Mouse (Mus musculus): ENCODE measurements around the gene Pir. TPM values are rescaled to one million over a fixed set of nuclear protein-coding genes. Genes with fewer than 3 reads are reported as not detected.

Gene Pir
- polyA plus RNA-seq, 1 experiment from 2014 or later, result 5.7 TPM

DNA sequence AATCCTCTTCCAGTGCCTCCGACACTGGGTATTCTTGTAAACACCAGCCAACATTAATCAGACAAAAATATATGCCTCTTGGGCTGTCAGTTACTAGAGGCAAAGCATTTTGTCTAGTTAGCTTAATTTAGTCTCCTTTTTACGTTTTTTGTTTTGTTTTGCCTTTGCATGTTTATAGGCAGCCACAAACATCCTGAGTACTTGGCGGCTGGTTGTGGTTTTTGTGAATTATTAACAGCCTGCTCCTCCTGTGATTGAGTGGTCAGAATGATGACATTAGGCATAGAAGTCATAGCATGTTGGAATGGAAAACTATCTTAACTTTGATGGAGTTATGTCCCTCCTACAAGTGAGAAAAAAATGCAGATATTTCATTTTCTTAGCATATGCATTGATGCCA is 101.4 kb downstream of the Pir start:
- Histone ChIP-seq H3K4me1 (ENCODE audit: control insufficient read depth, insufficient read depth, low read depth, low read length) (no peaks in the 10 kb centered on the region), H3K36me3 (ENCODE audit: control insufficient read depth, insufficient read depth, low read length) (no peaks in the 10 kb centered on the region), H3K4me2 (ENCODE audit: low read length) (no peak overlapping the region), H3K27ac (ENCODE audit: low read depth, low read length) (no peak overlapping the region), H3K4me3 (ENCODE audit: low read length) (no peak overlapping the region), H3K9me3 (ENCODE audit: control insufficient read depth, low read length) (no peaks in the 10 kb centered on the region), H3K27me3 (replicated peaks; ENCODE audit: control insufficient read depth, insufficient read depth, low read length) (no peaks in the 10 kb centered on the region), H3K9ac (ENCODE audit: low read depth, low read length) (no peak overlapping the region)
- 76% methylated on average over 3 of the region's 3 CpGs for WGBS
- ATAC-seq, result no peak

DNA sequence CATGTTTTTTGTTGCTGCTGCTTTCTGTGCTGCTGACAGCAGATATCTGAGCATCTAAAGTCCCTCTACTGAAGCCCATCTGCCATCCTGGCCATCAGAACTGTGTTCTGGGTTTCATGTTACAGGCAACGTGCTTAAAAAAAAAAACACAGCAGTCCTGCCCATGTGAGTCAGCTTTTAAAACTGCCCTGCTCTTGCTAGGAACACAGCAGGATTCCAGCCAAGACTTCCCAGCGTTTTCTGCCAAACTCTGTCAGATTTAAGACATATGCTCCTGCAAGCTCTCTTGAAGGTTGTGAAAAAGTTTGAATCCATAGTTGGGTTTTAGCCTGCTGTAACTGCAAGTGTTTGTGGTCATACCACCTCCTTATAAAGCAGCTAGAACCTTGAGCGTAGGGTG is 103.9 kb downstream of the Pir start, which contains the start of gene Vegfd:
Gene Vegfd, plus strand, starts transcription at position 298 of the 400 bp plus-strand sequence.
- Histone ChIP-seq H3K27ac (ENCODE audit: low read depth, low read length) (no peak within 1 kb of the TSS), H3K4me1 (ENCODE audit: control insufficient read depth, insufficient read depth, low read depth, low read length) (no peaks in the 10 kb centered on the region), H3K36me3 (ENCODE audit: control insufficient read depth, insufficient read depth, low read length) (no peaks in the 10 kb centered on the region), H3K27me3 (replicated peaks; ENCODE audit: control insufficient read depth, insufficient read depth, low read length) (no peaks in the 10 kb centered on the region), H3K9me3 (ENCODE audit: control insufficient read depth, low read length) (no peaks in the 10 kb centered on the region), H3K9ac (ENCODE audit: low read depth, low read length) (no peak within 1 kb of the TSS), H3K4me2 (ENCODE audit: low read length) (no peak within 1 kb of the TSS), H3K4me3 (ENCODE audit: low read length) (no peak within 1 kb of the TSS)
- no peak for ATAC-seq
- 49% methylated on average over 3 of the region's 3 CpGs for WGBS

DNA sequence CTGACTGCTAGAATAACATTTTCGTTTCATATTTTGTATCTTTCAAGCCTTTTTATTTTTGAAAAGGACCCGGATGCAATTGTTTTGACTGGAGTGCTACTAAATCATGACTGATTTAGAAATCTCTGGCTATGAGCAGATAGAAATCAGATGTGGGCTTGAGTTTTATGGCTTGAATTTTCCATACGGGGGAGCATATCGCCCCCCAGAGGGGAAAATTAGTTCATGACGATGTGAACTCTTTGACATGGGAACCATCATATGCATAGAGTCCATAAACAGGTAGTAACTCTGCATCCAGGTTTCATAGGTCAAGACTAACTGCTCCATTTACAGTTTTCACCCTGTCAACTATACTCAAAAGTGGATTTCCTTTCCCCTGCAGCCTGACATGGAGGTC is 105.4 kb downstream of the Pir start:
- H3K4me3 ChIP-seq (ENCODE audit: low read length), result no peak overlapping the region
- no peak for ATAC-seq
- no peak overlapping the region for H3K4me2 ChIP-seq (ENCODE audit: low read length)
- 63% methylated on average over 5 of the region's 5 CpGs for WGBS
- no peaks in the 10 kb centered on the region for H3K36me3 ChIP-seq (ENCODE audit: control insufficient read depth, insufficient read depth, low read length)
- no peak overlapping the region for H3K27ac ChIP-seq (ENCODE audit: low read depth, low read length)
- H3K4me1 ChIP-seq (ENCODE audit: control insufficient read depth, insufficient read depth, low read depth, low read length), result no peaks in the 10 kb centered on the region
- H3K27me3 ChIP-seq (replicated peaks; ENCODE audit: control insufficient read depth, insufficient read depth, low read length), result no peaks in the 10 kb centered on the region
- no peaks in the 10 kb centered on the region for H3K9me3 ChIP-seq (ENCODE audit: control insufficient read depth, low read length)
- H3K9ac ChIP-seq (ENCODE audit: low read depth, low read length), result no peak overlapping the region

DNA sequence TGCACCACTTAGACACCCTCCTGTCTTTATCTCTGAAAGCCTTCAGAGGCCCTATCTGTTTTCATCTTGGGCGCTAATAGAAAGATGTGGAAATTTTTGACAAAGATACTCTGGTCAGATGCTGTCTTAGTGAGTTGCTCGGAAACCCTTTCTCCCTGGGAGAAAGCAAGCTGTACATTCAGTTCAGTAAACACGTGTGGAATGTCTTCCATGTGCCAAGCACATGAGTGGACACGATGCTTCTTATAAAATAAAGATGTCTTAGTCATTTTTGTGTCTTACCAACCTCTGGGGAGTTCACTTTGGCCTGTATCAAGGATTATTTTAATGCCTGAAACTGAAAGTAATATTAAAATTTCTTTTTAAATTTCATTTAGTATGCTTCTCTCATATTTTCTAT is 110.5 kb downstream of the Pir start:
- Histone ChIP-seq H3K4me2 (ENCODE audit: low read length) (no peak overlapping the region), H3K27ac (ENCODE audit: low read depth, low read length) (no peak overlapping the region), H3K9me3 (ENCODE audit: control insufficient read depth, low read length) (no peaks in the 10 kb centered on the region), H3K27me3 (replicated peaks; ENCODE audit: control insufficient read depth, insufficient read depth, low read length) (no peaks in the 10 kb centered on the region), H3K4me1 (ENCODE audit: control insufficient read depth, insufficient read depth, low read depth, low read length) (no peaks in the 10 kb centered on the region), H3K4me3 (ENCODE audit: low read length) (no peak overlapping the region), H3K36me3 (ENCODE audit: control insufficient read depth, insufficient read depth, low read length) (no peaks in the 10 kb centered on the region), H3K9ac (ENCODE audit: low read depth, low read length) (no peak overlapping the region)
- no peak for ATAC-seq
- 83% methylated on average over 4 of the region's 4 CpGs for WGBS

DNA sequence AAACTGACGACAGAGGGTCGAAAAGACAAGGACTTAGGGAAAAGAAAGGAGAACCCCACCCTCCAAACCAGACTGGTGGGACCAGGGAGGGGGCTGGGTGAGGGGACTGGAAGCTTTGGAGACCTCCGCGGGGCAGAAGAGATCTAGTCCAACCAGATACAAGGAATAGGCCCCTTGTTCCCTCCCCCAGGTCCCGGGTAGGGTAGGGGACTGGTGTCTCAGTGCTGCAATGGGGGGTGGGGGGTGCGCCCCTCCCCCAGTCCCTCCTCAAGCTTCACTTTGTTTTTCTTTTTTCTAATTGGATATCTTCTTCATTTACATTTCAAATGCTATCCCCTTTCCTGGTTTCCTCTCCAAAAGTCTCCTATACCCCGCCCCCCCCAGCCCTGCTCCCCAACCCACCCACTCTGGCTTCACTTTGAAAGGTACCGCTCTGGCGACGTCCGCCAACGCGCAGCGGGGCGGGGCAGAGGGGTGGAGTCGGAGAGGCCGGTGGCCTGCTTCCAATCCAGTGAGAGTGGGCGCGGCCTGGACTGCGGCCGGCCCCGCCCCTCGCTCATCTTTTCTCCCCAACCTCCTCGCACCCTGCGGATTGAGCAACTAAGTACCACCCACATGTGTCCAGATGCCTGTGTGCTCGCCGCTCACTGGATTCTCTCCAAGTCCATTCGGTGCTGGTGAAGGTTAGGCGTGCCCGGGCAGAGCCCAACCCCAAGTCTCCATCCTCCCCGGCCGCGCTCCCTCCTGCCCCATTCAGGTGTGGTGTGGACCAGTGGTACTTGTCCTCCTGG is 112.6 kb downstream of the Pir start:
- H3K9me3 ChIP-seq (ENCODE audit: control insufficient read depth, low read length), result no peaks in the 10 kb centered on the region
- peak; percentile 99 for ATAC-seq
- peak overlapping the region; percentile 47 for H3K4me3 ChIP-seq (ENCODE audit: low read length)
- peak overlapping the region; percentile 51 for H3K9ac ChIP-seq (ENCODE audit: low read depth, low read length)
- H3K4me1 ChIP-seq (ENCODE audit: control insufficient read depth, insufficient read depth, low read depth, low read length), result no peaks in the 10 kb centered on the region
- WGBS, result 14% methylated on average over 33 of the region's 33 CpGs
- no peak overlapping the region for H3K27ac ChIP-seq (ENCODE audit: low read depth, low read length)
- no peaks in the 10 kb centered on the region for H3K27me3 ChIP-seq (replicated peaks; ENCODE audit: control insufficient read depth, insufficient read depth, low read length)
- H3K4me2 ChIP-seq (ENCODE audit: low read length), result peak overlapping the region; percentile 80
- no peaks in the 10 kb centered on the region for H3K36me3 ChIP-seq (ENCODE audit: control insufficient read depth, insufficient read depth, low read length)

DNA sequence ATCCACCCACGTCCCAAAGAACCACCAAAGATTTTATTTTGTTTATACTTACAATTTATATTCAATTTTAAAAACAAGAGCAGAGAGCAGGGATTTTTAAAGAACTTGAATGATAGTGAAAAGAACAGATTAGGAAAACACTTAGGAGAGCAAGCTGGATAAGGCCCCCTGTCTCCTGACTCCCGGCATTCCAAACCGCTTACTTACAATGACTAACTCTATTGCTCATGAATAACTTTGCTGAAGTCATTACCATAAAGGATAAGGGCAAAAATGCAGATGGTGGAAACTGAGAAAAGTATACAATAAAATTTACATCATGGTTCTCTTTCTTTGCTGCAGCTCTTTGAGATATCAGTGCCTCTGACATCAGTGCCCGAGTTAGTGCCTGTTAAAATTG is 124.9 kb downstream of the Pir start:
- H3K27ac ChIP-seq (ENCODE audit: low read depth, low read length), result no peak overlapping the region
- ATAC-seq, result no peak
- H3K9me3 ChIP-seq (ENCODE audit: control insufficient read depth, low read length), result no peaks in the 10 kb centered on the region
- no peaks in the 10 kb centered on the region for H3K27me3 ChIP-seq (replicated peaks; ENCODE audit: control insufficient read depth, insufficient read depth, low read length)
- WGBS, result 83% methylated on average over 4 of the region's 4 CpGs
- H3K9ac ChIP-seq (ENCODE audit: low read depth, low read length), result no peak overlapping the region
- H3K36me3 ChIP-seq (ENCODE audit: control insufficient read depth, insufficient read depth, low read length), result no peaks in the 10 kb centered on the region
- H3K4me1 ChIP-seq (ENCODE audit: control insufficient read depth, insufficient read depth, low read depth, low read length), result no peaks in the 10 kb centered on the region
- H3K4me2 ChIP-seq (ENCODE audit: low read length), result no peak overlapping the region
- no peak overlapping the region for H3K4me3 ChIP-seq (ENCODE audit: low read length)

DNA sequence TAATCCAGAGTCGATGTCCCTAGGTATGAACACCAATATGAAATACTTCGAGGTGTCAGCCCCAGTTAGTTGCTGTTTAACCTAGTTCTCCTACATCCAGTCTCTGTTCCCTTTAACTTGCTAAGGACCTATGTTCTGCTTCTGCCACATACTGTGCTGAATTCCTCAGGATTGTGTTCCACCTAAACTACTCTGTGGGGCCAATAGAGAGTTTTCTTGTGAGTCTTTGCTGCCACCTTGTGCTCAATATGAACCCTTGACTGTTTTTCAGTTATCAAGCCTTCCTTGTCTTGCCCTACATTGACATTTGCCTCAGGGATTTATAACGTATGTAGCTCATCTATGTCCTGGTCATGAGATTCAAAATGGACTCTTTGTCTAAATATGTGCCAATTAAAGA is 129.3 kb downstream of the Pir start:
- no peaks in the 10 kb centered on the region for H3K36me3 ChIP-seq (ENCODE audit: control insufficient read depth, insufficient read depth, low read length)
- no peak overlapping the region for H3K4me2 ChIP-seq (ENCODE audit: low read length)
- no peaks in the 10 kb centered on the region for H3K4me1 ChIP-seq (ENCODE audit: control insufficient read depth, insufficient read depth, low read depth, low read length)
- WGBS, result 67% methylated on average over 3 of the region's 3 CpGs
- no peak overlapping the region for H3K4me3 ChIP-seq (ENCODE audit: low read length)
- H3K9me3 ChIP-seq (ENCODE audit: control insufficient read depth, low read length), result no peaks in the 10 kb centered on the region
- no peak overlapping the region for H3K9ac ChIP-seq (ENCODE audit: low read depth, low read length)
- peak; percentile 76 for ATAC-seq
- no peak overlapping the region for H3K27ac ChIP-seq (ENCODE audit: low read depth, low read length)
- H3K27me3 ChIP-seq (replicated peaks; ENCODE audit: control insufficient read depth, insufficient read depth, low read length), result no peaks in the 10 kb centered on the region

DNA sequence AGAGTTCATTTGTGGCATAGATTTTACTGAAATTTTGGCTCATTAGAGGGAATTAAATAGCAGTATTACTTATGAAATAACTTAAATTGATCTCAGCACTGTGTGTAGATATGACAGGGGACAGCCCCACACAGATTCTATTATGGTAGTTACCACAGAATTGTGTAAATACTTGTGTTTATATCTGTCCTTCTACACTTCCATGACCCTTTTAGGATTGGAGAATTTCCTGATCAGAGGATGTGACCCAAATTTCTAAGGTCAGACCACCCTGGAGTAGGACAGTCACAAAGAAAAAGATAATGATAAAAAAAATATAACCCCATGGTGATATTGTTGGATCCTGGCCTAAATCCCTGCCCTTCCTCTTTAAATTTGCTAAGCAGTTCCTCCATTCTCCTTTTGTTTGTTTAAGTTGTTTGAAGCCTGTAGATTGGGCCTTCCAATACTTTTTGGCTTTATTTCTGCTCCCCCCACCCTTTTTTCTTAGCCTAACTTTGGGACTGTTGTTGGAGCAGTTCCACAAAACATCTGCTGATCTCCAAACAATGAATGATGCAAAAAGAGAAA is 136.0 kb downstream of the Pir start:
- no peak overlapping the region for H3K9ac ChIP-seq (ENCODE audit: low read depth, low read length)
- H3K4me1 ChIP-seq (ENCODE audit: control insufficient read depth, insufficient read depth, low read depth, low read length), result no peaks in the 10 kb centered on the region
- H3K9me3 ChIP-seq (ENCODE audit: control insufficient read depth, low read length), result no peaks in the 10 kb centered on the region
- H3K27ac ChIP-seq (ENCODE audit: low read depth, low read length), result no peak overlapping the region
- H3K4me2 ChIP-seq (ENCODE audit: low read length), result no peak overlapping the region
- no peaks in the 10 kb centered on the region for H3K36me3 ChIP-seq (ENCODE audit: control insufficient read depth, insufficient read depth, low read length)
- no peak overlapping the region for H3K4me3 ChIP-seq (ENCODE audit: low read length)
- H3K27me3 ChIP-seq (replicated peaks; ENCODE audit: control insufficient read depth, insufficient read depth, low read length), result no peaks in the 10 kb centered on the region
- ATAC-seq, result no peak

DNA sequence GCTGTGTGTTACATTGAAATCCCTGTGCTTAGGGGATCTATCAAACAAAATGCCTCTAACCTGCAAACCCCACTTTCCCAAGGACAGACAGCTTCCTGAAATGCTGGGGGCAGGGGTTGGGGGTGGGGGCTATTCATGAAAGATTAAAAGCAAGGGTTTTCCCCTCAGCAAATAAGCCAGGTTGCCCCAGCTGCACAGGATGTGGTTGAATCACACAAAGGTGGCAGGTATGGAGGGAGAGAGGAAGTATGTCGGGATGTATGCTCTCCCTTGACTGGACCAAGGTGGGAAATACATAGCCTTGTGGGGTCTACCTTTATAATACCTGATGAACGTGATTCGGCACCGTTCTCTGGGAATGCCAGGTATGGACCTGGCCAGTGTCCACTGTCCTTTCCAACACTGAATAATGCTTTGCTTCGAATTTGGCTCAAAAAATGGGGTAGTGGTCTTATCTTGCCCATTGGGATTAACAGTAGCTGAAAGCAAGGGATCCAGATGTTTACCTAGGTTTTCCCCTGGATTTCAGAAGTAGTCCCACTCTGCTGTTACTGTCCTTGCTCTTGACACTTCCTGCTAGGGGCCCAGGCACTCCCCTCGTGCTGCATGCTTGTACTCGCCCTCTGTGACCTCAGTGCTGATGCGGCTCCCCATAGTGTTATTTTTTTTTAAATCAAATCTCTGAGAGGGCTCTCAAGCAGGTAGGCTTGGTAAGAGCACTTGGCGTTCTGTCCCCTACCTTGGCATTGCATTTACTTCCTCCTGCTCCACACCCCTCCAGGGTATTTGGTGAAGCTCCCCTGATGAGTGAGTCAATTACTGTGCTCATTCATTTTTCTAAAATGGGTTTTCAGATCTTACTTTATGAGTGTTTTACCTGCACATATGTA is 137.2 kb downstream of the Pir start:
- Histone ChIP-seq H3K4me1 (ENCODE audit: control insufficient read depth, insufficient read depth, low read depth, low read length) (no peaks in the 10 kb centered on the region), H3K9ac (ENCODE audit: low read depth, low read length) (no peak overlapping the region)
- 83% methylated on average over 9 of the region's 9 CpGs for WGBS

More for the DNA sequence above, 137.2 kb downstream of the Pir start:
- Histone ChIP-seq H3K27me3 (replicated peaks; ENCODE audit: control insufficient read depth, insufficient read depth, low read length) (no peaks in the 10 kb centered on the region), H3K4me2 (ENCODE audit: low read length) (no peak overlapping the region), H3K36me3 (ENCODE audit: control insufficient read depth, insufficient read depth, low read length) (no peaks in the 10 kb centered on the region), H3K4me3 (ENCODE audit: low read length) (no peak overlapping the region), H3K27ac (ENCODE audit: low read depth, low read length) (no peak overlapping the region), H3K9me3 (ENCODE audit: control insufficient read depth, low read length) (no peaks in the 10 kb centered on the region)
- no peak for ATAC-seq
